Mouse (Mus musculus) mesoderm, embryonic 11.5 days (tissue): ENCODE measurements at regions not wholly inside any gene's neighbourhood (a gene's known extent, or its start where the extent isn't known, plus 50 kb on each side); places are given as distances from the start of the nearest gene placed in this dataset.
A peak's percentile ranks its signal among the peaks of the same experiment; 100 is the strongest.
"Not testable (repeated sequence)": the region's sequence is repeated elsewhere in the genome, so short reads cannot be mapped to it uniquely, and the experiment has no call there.

Experiments used
- DNase-seq: peaks from one replicate; pipeline ENCODE4 v3.0.0-alpha.2; 2012; ENCODE audit warnings: low read depth, low spot score

DNA sequence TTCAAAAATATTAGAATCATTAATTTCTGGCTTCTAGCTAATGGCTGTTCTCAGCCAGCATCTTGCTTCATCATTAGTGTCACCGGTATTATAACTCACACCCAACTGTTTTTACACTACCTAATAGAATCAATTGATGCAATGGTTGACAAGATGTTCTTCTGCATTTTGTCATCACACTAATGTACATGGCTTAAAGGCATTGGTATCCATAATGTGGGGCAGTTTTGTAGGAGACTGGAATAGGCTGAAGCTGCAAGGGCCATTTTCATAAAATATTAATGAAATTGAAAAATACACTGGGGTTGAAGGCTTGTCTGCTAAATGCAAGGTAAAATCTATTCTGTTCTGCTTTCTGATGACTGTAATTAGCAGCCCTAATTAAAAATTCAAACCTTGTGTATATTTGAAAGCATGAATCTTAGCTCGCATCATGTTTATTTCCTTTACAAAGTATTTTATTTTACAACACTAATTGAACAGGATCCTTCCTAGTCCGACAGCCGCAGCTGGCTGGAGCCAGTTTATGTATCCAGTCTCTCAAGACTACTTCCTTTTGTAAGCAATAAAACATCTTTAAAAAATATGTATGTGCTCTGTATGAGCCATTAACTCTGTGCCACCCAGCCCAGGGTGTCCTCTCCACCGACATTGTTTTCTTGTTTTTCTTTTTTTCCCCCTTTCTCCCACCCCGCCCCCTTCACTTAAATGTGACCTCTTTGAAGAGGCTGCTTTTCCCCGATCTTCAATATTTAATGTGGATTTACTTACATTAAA is 259.6 kb downstream of the Pou4f1 start:
- no peak for DNase-seq

DNA sequence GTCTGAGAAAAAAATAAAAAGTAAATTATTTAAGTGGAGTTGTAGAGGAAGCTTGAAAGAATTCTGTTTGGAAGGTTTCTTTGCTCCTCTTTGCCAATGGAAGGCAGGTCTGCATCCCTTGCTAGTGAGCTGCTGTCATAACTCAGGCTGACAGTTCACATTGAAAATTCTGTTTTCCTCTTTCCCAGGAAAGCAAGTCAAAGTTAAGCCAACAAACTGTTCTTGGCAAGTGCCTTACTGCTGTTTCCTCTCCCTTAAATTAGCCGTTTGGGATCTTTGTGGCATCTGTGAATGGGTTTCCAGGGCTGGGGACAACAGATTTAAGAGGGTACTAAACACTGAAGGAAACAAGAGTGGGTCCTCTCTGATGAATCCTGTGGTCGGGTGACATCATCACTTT is 261.2 kb downstream of the Pou4f1 start:
- no peak for DNase-seq

DNA sequence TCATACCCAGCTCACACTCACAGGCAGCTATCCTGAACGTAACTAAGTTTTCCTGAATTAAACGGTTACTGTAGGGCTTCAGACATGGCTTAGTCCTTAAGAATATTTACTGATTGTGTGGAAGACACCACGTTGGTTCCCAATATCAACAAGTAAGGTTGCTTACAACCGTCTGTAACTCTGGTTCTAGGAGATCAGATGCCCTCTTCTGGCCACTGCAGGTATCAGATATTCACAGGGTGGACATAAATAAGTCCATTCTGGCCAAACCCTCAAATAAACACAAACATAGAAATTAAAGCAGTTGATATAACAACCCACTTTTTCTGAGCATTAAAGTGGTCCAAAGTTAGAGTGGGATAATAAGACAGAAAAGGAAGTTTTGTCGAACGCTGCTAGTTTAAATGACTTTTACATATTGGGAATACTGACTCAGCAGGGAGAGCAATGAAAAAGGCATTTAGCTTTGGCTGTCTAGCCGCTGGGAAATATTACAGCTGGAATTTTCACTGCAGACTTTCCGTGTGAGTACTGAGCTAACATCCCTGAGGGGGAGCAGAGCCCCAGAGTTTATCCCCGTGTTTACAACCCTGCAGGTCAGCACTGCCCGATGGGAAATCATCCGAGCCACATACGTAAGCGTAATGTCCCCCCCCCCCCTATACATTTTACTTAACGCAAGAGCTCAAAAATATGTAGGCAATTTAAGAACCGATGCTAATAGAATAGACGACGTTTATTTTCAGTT is 264.4 kb downstream of the Pou4f1 start:
- peak; percentile 23 for DNase-seq

DNA sequence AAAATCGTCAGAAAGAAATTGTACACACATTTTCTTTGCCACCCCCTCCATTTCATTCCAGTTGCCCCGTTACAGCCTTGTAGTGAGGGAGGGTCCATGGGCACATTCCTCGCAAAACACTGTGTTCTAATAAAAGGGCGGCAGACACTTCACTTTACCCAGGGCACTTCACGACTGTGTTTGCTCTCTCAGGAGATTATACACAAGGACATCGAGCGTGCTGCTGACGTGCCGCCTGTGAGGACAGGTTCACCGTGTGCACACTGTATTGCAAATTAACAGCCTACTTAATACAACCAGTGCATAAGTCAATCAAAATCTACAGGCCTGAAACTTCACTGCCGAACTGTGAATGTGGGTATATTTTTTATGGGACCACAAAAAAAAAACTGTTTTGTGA is 274.6 kb downstream of the Pou4f1 start:
- DNase-seq = no peak

DNA sequence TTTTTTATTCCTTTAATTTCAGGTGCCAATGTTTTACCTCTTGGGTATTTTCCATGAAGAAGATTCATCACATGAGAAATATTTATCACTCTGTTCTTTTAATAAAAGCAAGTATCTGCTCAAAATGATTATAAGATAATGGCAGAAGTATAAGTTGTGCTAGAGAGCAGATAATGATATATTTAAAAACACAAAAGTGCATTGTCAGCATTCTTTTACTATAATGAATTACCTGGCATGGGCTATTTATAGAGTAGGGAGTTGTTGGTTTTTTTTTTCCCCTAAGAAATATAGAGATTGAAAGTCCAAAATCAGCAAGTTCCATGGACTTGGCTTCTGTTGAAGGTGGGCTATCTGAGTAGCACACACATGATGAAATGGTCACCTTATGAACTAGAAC is 292.7 kb downstream of the Pou4f1 start:
- no peak for DNase-seq

DNA sequence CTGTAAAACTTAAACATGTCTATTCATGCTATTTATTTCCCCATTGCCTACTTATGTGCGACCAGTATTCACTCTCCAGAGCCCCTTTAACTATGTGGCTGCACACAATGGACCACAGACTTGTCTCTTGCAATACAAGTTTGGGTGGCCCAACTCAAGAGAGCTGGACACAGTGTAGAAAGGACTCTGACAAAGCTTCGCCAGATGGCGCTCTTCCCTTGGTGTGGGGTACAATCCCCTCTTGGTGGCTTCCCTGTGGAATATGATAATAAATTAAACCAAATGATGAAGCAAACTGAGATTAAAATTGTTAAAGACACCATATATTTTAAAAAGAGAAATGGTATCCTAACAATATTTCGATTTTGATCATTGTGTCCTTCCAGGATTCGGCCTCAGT is 302.6 kb upstream of the Ednrb start:
- peak; percentile 31 for DNase-seq

DNA sequence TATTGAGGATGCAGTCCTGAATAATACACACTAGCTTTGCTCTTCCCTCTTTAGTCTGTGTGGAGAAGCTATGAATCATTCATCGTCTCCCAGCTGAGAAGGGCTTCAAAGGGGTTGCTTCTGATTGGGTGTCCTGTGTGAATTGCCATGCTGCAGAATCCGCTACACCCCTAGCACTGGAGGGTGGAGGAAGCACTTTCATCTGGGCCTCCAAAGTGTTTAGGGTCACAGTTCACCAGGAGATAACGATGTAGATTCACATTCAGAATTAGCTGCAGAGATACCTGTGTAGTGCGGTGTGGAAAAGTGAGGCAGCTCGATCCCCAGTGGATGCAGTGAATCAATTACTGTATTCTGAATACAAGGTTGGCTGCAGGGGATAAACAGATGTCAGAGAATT is 301.2 kb upstream of the Ednrb start:
- no peak for DNase-seq

DNA sequence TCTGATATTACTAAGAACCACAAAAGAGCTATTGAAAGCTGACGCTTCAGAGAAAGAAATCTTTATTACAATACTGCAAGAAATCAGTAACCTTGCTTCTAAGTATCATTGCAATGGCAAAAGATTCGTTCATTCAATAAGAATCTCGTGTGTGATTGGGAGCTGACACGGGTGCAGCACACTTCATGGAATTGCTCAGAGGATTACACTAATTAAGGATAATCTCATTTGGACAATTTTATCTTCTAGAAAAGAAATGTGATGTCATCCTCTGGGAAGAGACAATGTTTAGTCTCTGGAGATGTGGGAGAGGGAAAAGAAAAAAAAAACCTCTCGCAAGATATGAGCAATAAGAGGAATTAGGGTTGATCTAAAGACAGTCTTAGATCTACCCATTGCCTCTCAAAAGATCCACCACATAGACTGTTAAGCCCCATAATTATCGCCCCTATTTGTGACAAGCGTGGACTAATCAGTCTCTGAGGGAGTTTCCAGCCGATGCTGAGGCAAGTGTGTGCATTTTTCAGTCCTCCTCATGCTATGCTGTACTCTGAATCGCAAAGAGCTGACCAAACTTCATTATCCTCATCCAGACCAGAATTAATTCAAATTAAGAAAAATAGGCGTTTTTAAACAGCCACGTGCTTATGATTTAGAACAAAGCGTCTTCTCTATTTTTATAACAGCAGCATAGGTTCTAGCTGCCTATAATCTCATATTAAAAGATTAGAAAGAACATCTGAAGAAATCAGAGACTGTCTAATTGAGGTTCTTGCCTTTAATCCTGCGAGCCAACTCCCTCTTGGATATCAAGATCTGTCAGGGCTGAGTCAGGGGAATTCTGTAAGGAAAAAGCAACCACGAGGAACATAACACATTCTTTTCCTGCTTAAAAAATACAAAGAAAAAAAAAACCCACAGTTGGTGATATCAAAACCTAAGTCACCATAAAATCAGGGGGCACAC is 271.1 kb upstream of the Ednrb start:
- no peak for DNase-seq

DNA sequence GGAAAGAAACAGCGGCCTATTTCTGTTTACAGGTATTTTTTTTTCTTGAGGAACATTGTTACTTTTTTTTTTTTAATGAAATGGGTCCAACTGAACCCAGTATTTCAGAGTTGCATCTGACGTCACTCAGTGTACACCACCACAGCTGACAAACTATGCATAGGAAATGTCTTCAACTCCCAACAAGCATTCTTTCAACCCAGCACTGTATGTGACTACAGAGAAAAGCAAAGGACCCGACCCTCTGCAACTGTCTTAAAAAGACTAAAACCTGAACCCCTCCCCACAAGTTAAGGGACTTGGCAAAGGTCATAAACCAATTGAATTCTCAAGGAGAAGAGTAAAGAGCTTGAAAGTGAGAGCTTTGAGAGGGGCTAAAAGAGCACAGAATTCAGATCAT is 270.0 kb upstream of the Ednrb start:
- no peak for DNase-seq

DNA sequence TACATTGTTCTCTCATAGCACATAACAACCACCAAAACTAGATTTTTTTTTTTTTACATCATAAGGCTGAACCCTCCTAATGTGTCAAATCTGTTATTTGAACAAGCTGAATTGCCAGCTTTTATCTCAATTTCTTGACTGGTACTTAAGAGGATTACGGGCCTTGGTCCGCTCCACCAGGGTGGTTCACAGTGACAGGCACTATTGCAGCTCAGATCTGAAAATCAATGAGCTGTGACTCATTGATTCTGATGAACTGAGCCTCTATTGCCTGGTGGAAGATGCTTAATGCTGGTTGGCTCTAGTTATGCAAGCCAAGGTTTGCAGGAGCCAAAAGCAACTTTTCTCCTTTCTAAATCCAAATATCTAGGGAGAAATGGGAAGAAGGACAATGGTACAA is 269.2 kb upstream of the Ednrb start:
- DNase-seq = no peak

DNA sequence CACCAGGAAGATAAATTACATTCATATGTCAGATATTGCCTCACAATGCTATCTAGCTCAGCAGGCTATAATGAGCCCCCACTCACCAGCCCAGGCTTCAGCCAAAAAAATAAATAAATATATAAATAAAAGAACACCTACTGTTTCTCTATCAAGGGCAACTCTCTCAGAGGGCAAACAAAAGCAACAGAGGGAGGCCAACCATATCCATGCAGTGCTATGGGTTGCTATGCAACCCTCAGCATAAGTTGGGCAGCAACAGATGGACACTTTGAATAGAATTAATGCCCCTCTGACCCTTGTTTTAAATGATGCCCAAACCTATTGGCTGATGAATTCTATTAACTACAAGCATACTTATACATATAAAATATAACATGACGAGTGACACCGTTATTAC is 242.2 kb upstream of the Ednrb start:
- peak; percentile 41 for DNase-seq

DNA sequence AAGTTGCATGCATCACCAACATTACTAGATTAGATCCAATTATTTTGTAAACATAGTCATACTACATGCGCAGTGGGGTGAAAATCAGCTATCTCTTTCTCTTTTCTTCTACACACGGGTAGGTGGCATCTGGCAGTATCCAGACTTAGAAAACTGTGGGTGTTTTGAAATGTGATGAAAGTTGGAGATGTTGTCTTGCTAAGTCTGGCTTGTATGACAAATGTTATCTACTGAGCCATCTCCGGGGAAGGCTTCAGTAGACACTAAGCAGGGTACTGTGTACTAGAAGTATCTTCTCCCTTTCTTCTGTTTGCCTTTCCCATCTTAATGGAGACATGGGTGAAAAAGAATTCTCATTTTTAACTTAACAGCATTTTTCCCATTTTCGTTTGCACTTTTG is 220.0 kb upstream of the Ednrb start:
- DNase-seq = not testable (repeated sequence)

- no peak for DNase-seq
Observed at GRCm38 (mm10) chr14:104053697-104054096, 209.5 kb upstream of the Ednrb start.

- DNase-seq = peak; percentile 78
Observed at GRCm38 (mm10) chr14:104038628-104039325, 194.6 kb upstream of the Ednrb start.

GRCm38 (mm10) chr14:104033606-104034005 is 189.4 kb upstream of the Ednrb start:
- DNase-seq = no peak

GRCm38 (mm10) chr14:104030784-104031470 is 186.7 kb upstream of the Ednrb start:
- no peak for DNase-seq

DNA sequence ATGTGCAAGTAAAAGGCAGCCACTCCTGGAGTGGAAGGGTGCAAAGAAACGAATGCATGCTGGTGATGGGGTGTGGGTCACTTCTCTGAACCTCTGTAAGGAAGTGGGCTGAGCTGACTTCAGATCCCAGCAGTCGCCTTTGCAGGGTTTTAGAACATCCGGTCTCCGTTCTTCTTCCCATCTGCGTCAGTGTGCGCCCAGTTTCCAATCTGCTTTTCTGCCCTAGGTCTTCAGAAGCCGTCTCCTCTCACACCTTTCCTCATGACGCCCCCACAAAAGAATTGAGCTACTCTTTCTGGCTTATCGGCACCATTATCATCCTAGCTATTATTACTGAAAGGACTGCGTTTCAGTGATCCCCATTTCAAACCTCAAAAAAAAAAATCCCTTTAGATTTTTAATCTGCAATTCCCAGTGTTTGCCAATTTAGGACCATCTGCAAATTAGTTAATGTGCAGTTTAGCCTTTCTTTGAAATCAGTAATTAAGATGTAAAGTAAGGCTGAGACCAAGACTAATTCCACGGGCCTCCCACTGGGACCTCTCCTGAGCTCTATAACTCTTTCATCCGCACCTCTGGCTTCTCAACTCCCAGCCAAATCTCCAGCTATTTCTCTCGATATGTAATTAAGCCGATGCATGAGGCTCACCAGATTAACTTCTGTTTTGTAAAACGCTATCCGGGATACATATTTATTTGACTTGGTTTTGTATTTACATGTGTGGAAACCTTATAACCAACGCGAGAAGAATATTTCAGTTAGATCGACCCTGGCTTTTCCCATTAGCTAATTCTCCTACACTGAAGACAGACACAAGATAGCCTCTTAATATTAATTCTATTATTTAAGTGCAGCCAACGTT is 185.7 kb upstream of the Ednrb start:
- no peak for DNase-seq

DNA sequence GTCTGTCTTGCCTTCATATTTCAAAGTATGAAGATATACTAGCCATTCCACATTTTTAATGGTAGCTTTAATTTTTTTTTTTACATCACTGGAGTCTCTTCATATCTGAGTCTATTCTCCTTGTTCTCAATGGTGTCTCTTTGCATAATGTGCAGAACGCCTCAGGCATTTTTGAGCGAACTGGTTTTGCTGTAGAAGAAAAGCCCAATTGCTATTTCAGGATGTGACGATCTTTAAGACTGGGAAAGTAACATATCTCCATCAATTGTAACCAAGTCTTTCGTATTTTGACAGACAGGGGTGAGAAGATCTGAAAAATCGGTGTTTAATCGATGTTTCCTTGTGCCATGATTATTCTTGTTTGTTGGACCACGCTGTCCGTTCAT is 183.7 kb upstream of the Ednrb start:
- DNase-seq = no peak

DNA sequence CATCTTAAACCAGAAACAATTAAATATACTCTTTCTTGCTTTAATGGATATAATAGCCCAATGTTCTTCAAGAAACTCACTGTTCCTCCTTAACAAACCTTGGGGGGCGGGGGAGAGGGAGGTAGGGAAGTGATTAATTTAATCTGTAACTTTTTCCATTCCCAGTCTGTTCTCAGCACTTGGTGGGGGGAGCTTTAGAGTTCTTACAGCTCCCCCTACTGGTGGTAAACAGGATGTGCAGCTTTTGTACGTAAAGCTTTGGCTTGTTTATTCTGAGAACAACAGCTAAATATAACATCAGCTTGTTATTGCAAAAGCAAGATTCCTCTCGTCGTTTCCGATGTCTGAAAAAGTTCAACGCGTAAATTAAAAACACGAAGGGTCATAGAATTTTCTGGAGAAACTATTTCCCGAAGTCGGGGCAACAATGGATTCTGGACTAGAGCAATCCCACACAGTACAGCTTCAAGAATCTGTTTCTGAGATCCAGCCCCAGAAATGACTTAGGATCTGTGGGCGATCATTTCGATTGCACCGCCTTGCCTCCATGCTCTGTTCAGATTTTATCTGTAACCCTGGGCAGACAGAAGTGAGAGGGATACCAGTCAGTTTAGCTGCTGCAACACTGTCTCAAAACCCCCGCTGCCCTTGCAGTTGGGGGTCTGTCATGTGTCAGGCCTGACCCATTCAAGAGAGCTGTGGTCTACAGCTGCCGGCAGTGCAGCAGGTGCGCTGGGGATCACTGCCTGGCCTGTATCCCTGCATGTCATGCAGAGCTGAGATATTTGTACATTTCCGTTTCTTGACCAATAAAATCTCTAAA is 183.1 kb upstream of the Ednrb start:
- peak; percentile 67 for DNase-seq
